ENCODE assay signal across 21 mouse cellular contexts in genomic region chr9:14871536-14871935, GRCm38 (mm10). TPM values are rescaled to one million over a fixed set of nuclear protein-coding genes. Genes with fewer than 3 reads are reported as not detected.
DNase-seq lines count a peak whose midpoint lies in the region; ATAC-seq and TF ChIP-seq lines count a peak whose summit lies in the region.
"Had no signal": no experiment of that assay in that cellular context is flagged by ENCODE, and none has a peak within 500 bp of the region (broad histone marks: within the 10 kb centered on the region; RNA-seq: fewer than 3 reads in every experiment).

No protein-coding gene starts in this region.

- no peaks in the 10 kb centered on the region for H3K27me3 ChIP-seq in forebrain, embryonic 11.5 days (ENCODE audit: control insufficient read depth, insufficient read depth, low read length)
- no peaks in the 10 kb centered on the region for H3K27me3 ChIP-seq in forebrain, postnatal 0 days (ENCODE audit: insufficient read depth, low read length)
- no peaks in the 10 kb centered on the region for H3K27me3 ChIP-seq in midbrain, embryonic 12.5 days
- H3K27me3 ChIP-seq in midbrain, postnatal 0 days (ENCODE audit: insufficient read depth, low read length) = no peaks in the 10 kb centered on the region
- no peaks in the 10 kb centered on the region for H3K27me3 ChIP-seq in midbrain, embryonic 16.5 days (ENCODE audit: control insufficient read depth, insufficient read depth, low read depth, low read length)
- H3K27me3 ChIP-seq: neural tube, embryonic 13.5 days had no signal

- H3K4me2 ChIP-seq in forebrain, embryonic 11.5 days (ENCODE audit: low read depth, low read length, severe bottlenecking) = no peak overlapping the region
- no peak overlapping the region for H3K4me2 ChIP-seq in forebrain, postnatal 0 days (ENCODE audit: low read depth)
- H3K4me2 ChIP-seq in midbrain, embryonic 12.5 days (replicated peaks) = no peak overlapping the region
- H3K4me2 ChIP-seq in midbrain, postnatal 0 days (ENCODE audit: low read depth, low read length, poor library complexity, severe bottlenecking) = no peak overlapping the region
- H3K4me2 ChIP-seq in midbrain, embryonic 16.5 days (ENCODE audit: low read length) = no peak overlapping the region
- H3K4me2 ChIP-seq: liver, embryonic 11.5 days had no signal

- no peak for ATAC-seq in forebrain, embryonic 11.5 days (replicated peaks; ENCODE audit: low FRiP score)
- ATAC-seq in forebrain, postnatal 0 days = no peak
- no peak for ATAC-seq in midbrain, embryonic 12.5 days (ENCODE audit: low FRiP score, low read depth)
- no peak for ATAC-seq in midbrain, postnatal 0 days (ENCODE audit: low FRiP score)
- 0 out of 2 replicates have a peak, but pooled peaks have one; percentile 1 for ATAC-seq in midbrain, embryonic 16.5 days
- ATAC-seq: inflammation-experienced regulatory T-cells, adult 6 months had no signal

- DNase-seq in forebrain, embryonic 11.5 days (ENCODE audit: low spot score) = peak; percentile 20
- no peak for DNase-seq in forebrain, postnatal 0 days
- no peak for DNase-seq in midbrain, postnatal 0 days (ENCODE audit: low spot score)
- DNase-seq in adrenal gland, postnatal 14 days = peak; percentile 54
- DNase-seq in embryo, embryonic 10 days (ENCODE audit: low spot score) = no peak
- DNase-seq: cerebellum, adult 11-12 months; cerebellum, postnatal 25 days; gastrocnemius, postnatal 36 days; heart, postnatal 10 days; kidney, adult 8-10 months; kidney, postnatal 4 days; lung, adult 2 months; lung, postnatal 36 days; thymus, postnatal 25 days had no signal

- H3K9me3 ChIP-seq in forebrain, embryonic 11.5 days (ENCODE audit: control insufficient read depth, low read length) = no peaks in the 10 kb centered on the region
- H3K9me3 ChIP-seq in forebrain, postnatal 0 days (ENCODE audit: low read length) = no peaks in the 10 kb centered on the region
- no peaks in the 10 kb centered on the region for H3K9me3 ChIP-seq in midbrain, embryonic 12.5 days
- no peaks in the 10 kb centered on the region for H3K9me3 ChIP-seq in midbrain, postnatal 0 days (ENCODE audit: low read length)
- no peaks in the 10 kb centered on the region for H3K9me3 ChIP-seq in midbrain, embryonic 16.5 days (replicated peaks; ENCODE audit: control insufficient read depth, low read length, poor library complexity, severe bottlenecking)
- H3K9me3 ChIP-seq: neural tube, embryonic 13.5 days had no signal

- H3K4me3 ChIP-seq in forebrain, embryonic 11.5 days (ENCODE audit: low read depth, low read length) = no peak overlapping the region
- no peak overlapping the region for H3K4me3 ChIP-seq in forebrain, postnatal 0 days (ENCODE audit: low read depth, low read length)
- no peak overlapping the region for H3K4me3 ChIP-seq in midbrain, embryonic 12.5 days
- H3K4me3 ChIP-seq in midbrain, postnatal 0 days (ENCODE audit: low read depth, low read length) = no peak overlapping the region
- no peak overlapping the region for H3K4me3 ChIP-seq in midbrain, embryonic 16.5 days (ENCODE audit: low read depth, low read length)
- H3K4me3 ChIP-seq: neural tube, embryonic 13.5 days had no signal

- WGBS in forebrain, embryonic 11.5 days = 77% methylated on average over 3 of the region's 3 CpGs
- 66% methylated on average over 3 of the region's 3 CpGs for WGBS in forebrain, postnatal 0 days
- WGBS in midbrain, embryonic 12.5 days = 62% methylated on average over 3 of the region's 3 CpGs
- WGBS in midbrain, postnatal 0 days = 53% methylated on average over 3 of the region's 3 CpGs
- 54% methylated on average over 3 of the region's 3 CpGs for WGBS in midbrain, embryonic 16.5 days

- H3K9ac ChIP-seq in forebrain, embryonic 11.5 days (ENCODE audit: low read length) = no peak overlapping the region
- no peak overlapping the region for H3K9ac ChIP-seq in forebrain, postnatal 0 days
- no peak overlapping the region for H3K9ac ChIP-seq in midbrain, embryonic 12.5 days (replicated peaks)
- H3K9ac ChIP-seq in midbrain, postnatal 0 days (replicated peaks; ENCODE audit: low read length, poor library complexity, severe bottlenecking) = no peak overlapping the region
- no peak overlapping the region for H3K9ac ChIP-seq in midbrain, embryonic 16.5 days (ENCODE audit: low read depth, low read length)
- H3K9ac ChIP-seq: neural tube, embryonic 13.5 days had no signal

- no peak overlapping the region for H3K27ac ChIP-seq in forebrain, embryonic 11.5 days (ENCODE audit: low read depth, low read length)
- H3K27ac ChIP-seq in forebrain, postnatal 0 days (ENCODE audit: low read depth, low read length) = no peak overlapping the region
- H3K27ac ChIP-seq in midbrain, embryonic 12.5 days (replicated peaks) = 0 out of 2 replicates have a peak overlapping the region, but pooled peaks have one; percentile 50
- no peak overlapping the region for H3K27ac ChIP-seq in midbrain, postnatal 0 days (ENCODE audit: low read depth, low read length)
- no peak overlapping the region for H3K27ac ChIP-seq in midbrain, embryonic 16.5 days (ENCODE audit: low read length)

- H3K36me3 ChIP-seq in forebrain, embryonic 11.5 days (ENCODE audit: control insufficient read depth, insufficient read depth, low read length) = no peaks in the 10 kb centered on the region
- H3K36me3 ChIP-seq in forebrain, postnatal 0 days (ENCODE audit: insufficient read depth) = no peaks in the 10 kb centered on the region
- H3K36me3 ChIP-seq in midbrain, embryonic 12.5 days = no peaks in the 10 kb centered on the region
- no peaks in the 10 kb centered on the region for H3K36me3 ChIP-seq in midbrain, postnatal 0 days (ENCODE audit: insufficient read depth, low read length)
- no peaks in the 10 kb centered on the region for H3K36me3 ChIP-seq in midbrain, embryonic 16.5 days (ENCODE audit: control insufficient read depth, insufficient read depth, low read length)
- H3K36me3 ChIP-seq: neural tube, embryonic 13.5 days had no signal

- no peak for TF ChIP-seq CTCF in forebrain, postnatal 0 days (IDR thresholded peaks at IDR 0.05; ENCODE audit: low read depth)
- TF ChIP-seq CTCF in midbrain, postnatal 0 days (IDR thresholded peaks at IDR 0.05) = no peak

- peaks cover 5% of the 10 kb centered on the region; the same call in 1 of the 2 replicates for H3K4me1 ChIP-seq in forebrain, embryonic 11.5 days (replicated peaks; ENCODE audit: control insufficient read depth, insufficient read depth, low read length)
- peaks cover 4% of the 10 kb centered on the region; the same call in 1 of the 2 replicates for H3K4me1 ChIP-seq in forebrain, postnatal 0 days (ENCODE audit: insufficient read depth)
- peaks cover 13% of the 10 kb centered on the region for H3K4me1 ChIP-seq in midbrain, embryonic 12.5 days
- H3K4me1 ChIP-seq in midbrain, postnatal 0 days (ENCODE audit: insufficient read depth, low read length) = 0 out of 2 replicates have a peak, but pooled peaks cover 8% of the 10 kb centered on the region
- H3K4me1 ChIP-seq in midbrain, embryonic 16.5 days (ENCODE audit: control insufficient read depth, insufficient read depth, low read length) = peaks cover 6% of the 10 kb centered on the region; the same call in 1 of the 2 replicates

RNA-seq across cellular contexts. Expression of gene Gpr83, which starts 11.5 kb away (rescaled TPM):
- polyA plus RNA-seq in forebrain, embryonic 11.5 days (2014; fragmentation: Nextera tagmentation; extraction: Ambion mirVana) = 0.20 and 0.47 TPM in 2 replicates
- 1.8 and 4.0 TPM in 2 replicates for total RNA-seq in forebrain, postnatal 0 days (2014; rRNA removed)
- 2.6 and 2.7 TPM in 2 replicates for polyA plus RNA-seq in forebrain, postnatal 0 days (2015; fragmentation: Nextera tagmentation; extraction: Ambion mirVana)
- polyA plus RNA-seq in midbrain, embryonic 12.5 days (2016; fragmentation: Nextera tagmentation; extraction: Ambion mirVana) = 0.71 and 1.5 TPM in 2 replicates
- total RNA-seq in midbrain, postnatal 0 days (2014; rRNA removed) = 4.6 and 5.6 TPM in 2 replicates
- polyA plus RNA-seq in midbrain, postnatal 0 days (2015; fragmentation: Nextera tagmentation; extraction: Ambion mirVana) = 3.8 and 4.3 TPM in 2 replicates
- total RNA-seq in adrenal gland, postnatal 14 days (2021) = 0.23 TPM in 1 of 2 replicates, not detected in the other
- polyA plus RNA-seq in midbrain, embryonic 16.5 days (2015; fragmentation: Nextera tagmentation; extraction: Ambion mirVana) = 4.1 and 4.2 TPM in 2 replicates
- total RNA-seq: gastrocnemius, postnatal 36 days had no signal
- polyA plus RNA-seq: liver, embryonic 11.5 days had no signal

RNA-seq across cellular contexts. Expression of gene Izumo1r, which starts 32.2 kb away (rescaled TPM):
- not detected in 2 replicates for polyA plus RNA-seq in forebrain, embryonic 11.5 days (2014; fragmentation: Nextera tagmentation; extraction: Ambion mirVana)
- total RNA-seq in forebrain, postnatal 0 days (2014; rRNA removed) = not detected in 2 replicates
- polyA plus RNA-seq in forebrain, postnatal 0 days (2015; fragmentation: Nextera tagmentation; extraction: Ambion mirVana) = not detected in 2 replicates
- polyA plus RNA-seq in midbrain, embryonic 12.5 days (2016; fragmentation: Nextera tagmentation; extraction: Ambion mirVana) = not detected in 2 replicates
- total RNA-seq in midbrain, postnatal 0 days (2014; rRNA removed) = not detected in 2 replicates
- polyA plus RNA-seq in midbrain, postnatal 0 days (2015; fragmentation: Nextera tagmentation; extraction: Ambion mirVana) = not detected in 2 replicates
- total RNA-seq in adrenal gland, postnatal 14 days (2021) = 2.4 TPM in 1 of 2 replicates, not detected in the other
- polyA plus RNA-seq in midbrain, embryonic 16.5 days (2015; fragmentation: Nextera tagmentation; extraction: Ambion mirVana) = not detected in 2 replicates
- total RNA-seq: gastrocnemius, postnatal 36 days; heart, postnatal 10 days; layer of hippocampus, postnatal 25 days; left cerebral cortex, postnatal 14 days had no signal
- polyA plus RNA-seq: liver, embryonic 11.5 days; neural tube, embryonic 13.5 days had no signal

Comparison
In these comparisons a context has a peak if more than half of its experiments do, and no peak if none do; other contexts are left out.
1. DNase-seq: peak in forebrain, embryonic 11.5 days (single experiment) and adrenal gland, postnatal 14 days (single experiment); none in forebrain, postnatal 0 days (single experiment), midbrain, postnatal 0 days (single experiment) and embryo, embryonic 10 days (single experiment).